Mouse (Mus musculus): ENCODE results near the gene Stfa1.
"Not testable (repeated sequence)": the region's sequence is repeated elsewhere in the genome, so short reads cannot be mapped to it uniquely, and the experiment has no call there.

Stfa1 gene

GRCm38 (mm10) chr16:36276796-36277195 is at the start of gene Stfa1:
TSS of gene Stfa1 (plus strand) at chr16:36276951.
- not testable (repeated sequence) for DNase-seq (ENCODE audit: low spot score)

DNA sequence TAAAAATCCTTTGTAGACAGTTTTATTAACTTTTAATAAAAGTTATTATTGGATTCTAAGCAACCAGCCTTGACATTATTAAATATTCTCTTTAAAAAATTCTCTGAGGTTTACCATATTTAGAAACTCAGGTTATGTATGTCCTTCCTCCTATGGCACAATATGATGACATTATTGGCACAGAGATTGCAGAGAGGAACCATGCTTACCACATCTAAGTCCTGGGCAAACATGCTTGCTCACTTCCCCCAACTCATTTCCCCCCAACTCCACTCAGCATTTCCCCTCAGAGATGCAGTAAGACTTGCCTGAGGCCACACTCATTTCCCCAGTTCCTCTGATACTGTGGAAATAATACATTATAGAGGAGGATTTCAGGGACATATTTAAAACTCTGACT is 16.2 kb upstream of the Stfa1 start:
- DNase-seq (ENCODE audit: low spot score), result not testable (repeated sequence)

DNA sequence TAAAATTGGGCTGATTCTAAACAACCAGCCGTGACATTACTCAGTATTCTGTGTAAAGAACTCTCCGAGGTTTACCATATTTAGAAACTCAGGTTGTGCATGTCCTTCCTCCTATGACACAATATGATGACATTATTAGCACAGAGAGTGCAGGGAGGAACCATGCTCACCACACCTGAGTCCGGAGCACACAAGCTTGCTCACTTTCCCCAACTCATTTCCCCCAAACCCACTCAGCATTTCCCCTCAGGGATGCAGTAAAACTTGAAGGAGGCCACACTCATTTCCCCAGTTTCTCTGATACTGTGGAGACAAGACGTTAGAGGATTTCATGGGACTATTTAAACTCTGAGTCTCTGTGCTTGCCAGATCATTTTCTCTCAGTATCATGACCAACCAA is 12.4 kb downstream of the Stfa1 start:
- no peak for DNase-seq (ENCODE audit: low spot score)

DNA sequence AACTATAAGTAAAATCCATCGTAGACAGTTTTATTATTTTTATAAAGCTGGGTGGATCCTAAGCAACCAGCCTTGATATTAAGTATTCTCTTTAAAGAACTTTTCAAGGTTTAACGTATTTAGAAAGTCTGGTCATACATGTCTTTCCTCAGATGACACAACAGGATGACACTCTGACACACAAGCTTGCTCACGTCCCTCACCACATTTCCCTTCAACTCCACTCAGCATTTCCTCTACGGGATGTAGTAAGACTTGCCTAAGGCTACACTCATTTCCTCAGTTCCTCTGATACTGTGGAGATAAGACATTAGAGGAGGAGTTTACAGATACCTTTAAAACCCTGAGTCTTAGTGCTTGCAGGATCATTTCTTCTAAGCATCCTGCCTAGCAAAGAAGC is 30.9 kb downstream of the Stfa1 start:
- no peak for DNase-seq (ENCODE audit: low spot score)

DNA sequence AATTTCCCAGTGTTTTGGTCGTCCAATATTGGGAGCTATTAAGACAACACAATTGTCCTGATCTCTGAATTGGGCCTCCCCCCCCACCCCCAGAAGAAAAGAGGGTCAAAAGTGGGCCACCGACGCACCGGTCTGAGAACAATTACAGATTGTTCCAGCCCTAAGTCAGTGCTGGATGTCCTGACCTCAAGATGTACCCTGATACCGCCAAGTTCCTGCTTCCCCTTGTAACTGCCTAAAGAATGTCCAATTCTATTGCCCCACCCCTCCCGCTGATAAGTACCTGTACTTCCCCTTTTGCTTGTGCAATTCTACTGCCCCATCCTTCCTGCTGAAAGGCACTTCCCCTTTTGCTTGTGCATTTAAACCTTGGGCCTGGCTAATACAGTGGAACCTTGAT is 39.4 kb downstream of the Stfa1 start:
- not testable (repeated sequence) for DNase-seq (ENCODE audit: low spot score)

DNA sequence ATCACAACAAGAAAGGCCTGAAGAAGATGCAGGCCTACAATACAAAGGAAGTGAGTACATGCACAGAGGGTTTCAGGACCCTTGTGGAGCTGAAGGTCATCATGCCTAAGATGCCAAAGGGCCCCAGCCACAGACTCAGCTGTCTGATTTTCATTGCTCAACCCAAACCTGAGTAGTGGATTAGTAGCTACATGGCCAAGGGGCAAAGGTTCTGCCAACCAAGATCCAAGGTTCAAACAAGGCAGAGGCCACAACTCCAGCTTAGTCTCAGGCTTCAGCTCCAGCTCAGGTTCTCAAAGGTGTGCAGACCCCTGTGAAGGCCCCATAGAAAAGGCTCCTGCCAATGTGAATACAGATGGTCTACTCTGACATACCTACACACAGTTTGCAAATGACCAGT is 42.5 kb downstream of the Stfa1 start:
- DNase-seq (ENCODE audit: low spot score), result no peak

- DNase-seq (ENCODE audit: low spot score), result no peak
Measured at GRCm38 (mm10) chr16:36334232-36334631, 57.5 kb downstream of the Stfa1 start, which contains the start of gene BC117090. TSS of gene BC117090 (minus strand) at chr16:36334332.

Data from retina, embryonic 14.5 days (tissue).